Mouse (Mus musculus): ENCODE measurements around the gene Gm11444. TPM values are rescaled to one million over a fixed set of nuclear protein-coding genes. Genes with fewer than 3 reads are reported as not detected.

Gene Gm11444
- polyA plus RNA-seq, 1 experiment from 2014 or later = not detected

Other genes with a start within 250 kb of the Gm11444 start
- 1.6 and 1.7 TPM in 2 replicates for gene Tbx2, start 17.8 kb downstream of the Gm11444 start, polyA plus RNA-seq (2015; fragmentation: Nextera tagmentation; extraction: Ambion mirVana)
- gene Tbx4, start 36.1 kb upstream of the Gm11444 start, polyA plus RNA-seq (2015; fragmentation: Nextera tagmentation; extraction: Ambion mirVana) = 0.25 and 0.59 TPM in 2 replicates